Mouse (Mus musculus) forebrain, embryonic 16.5 days (tissue): Measurements from ENCODE around the gene Adarb2. TPM values are rescaled to one million over a fixed set of nuclear protein-coding genes. Genes with fewer than 3 reads are reported as not detected.
A peak's percentile ranks its signal among the peaks of the same experiment; 100 is the strongest.
"Not testable (repeated sequence)": the region's sequence is repeated elsewhere in the genome, so short reads cannot be mapped to it uniquely, and the experiment has no call there.

Experiments used
- ATAC-seq: fragments of 200-750 bp; cut with Nextera tagmentation; 2 replicates; pipeline ENCODE4 v1.8.0; 2017; ENCODE audit warnings: mild to moderate bottlenecking, moderate library complexity
- H3K27ac ChIP-seq: fragments of 300-500 bp; sonication (generic); 2 replicates; pipeline ENCODE4 v1.5.1; 2014; ENCODE audit warnings: low read length, control low read depth
- H3K27me3 ChIP-seq: fragments of 300-500 bp; sonication (generic); replicated peaks from 2 replicates; pipeline ENCODE4 v1.6.1; 2014; ENCODE audit warnings: low read length; ENCODE audit not compliant: control insufficient read depth, insufficient read depth
- H3K36me3 ChIP-seq: fragments of 300-500 bp; sonication (generic); 2 replicates; pipeline ENCODE4 v1.6.1; 2014; ENCODE audit not compliant: control insufficient read depth, insufficient read depth
- H3K4me1 ChIP-seq: fragments of 300-500 bp; sonication (generic); replicated peaks from 2 replicates; pipeline ENCODE4 v1.6.1; 2014; ENCODE audit warnings: low read length; ENCODE audit not compliant: control insufficient read depth, insufficient read depth
- H3K4me2 ChIP-seq: fragments of 300-500 bp; sonication (generic); 2 replicates; pipeline ENCODE4 v1.6.1; 2014; ENCODE audit warnings: mild to moderate bottlenecking, low read length, control low read depth
- H3K4me3 ChIP-seq: fragments of 300-500 bp; sonication (generic); replicated peaks from 2 replicates; pipeline ENCODE4 v1.5.1; 2014; ENCODE audit warnings: mild to moderate bottlenecking, low read length, control low read depth
- H3K9ac ChIP-seq: fragments of 300-500 bp; sonication (generic); replicated peaks from 2 replicates; pipeline ENCODE4 v1.6.1; 2014; ENCODE audit warnings: low read depth, low read length, control low read depth
- H3K9me3 ChIP-seq: fragments of 300-500 bp; sonication (generic); 2 replicates; pipeline ENCODE4 v1.6.1; 2016; ENCODE audit warnings: low read length; ENCODE audit not compliant: control insufficient read depth
- WGBS: fragments of 180-500 bp; shearing (Covaris S2); extraction: QIAGEN DNeasy Blood & Tissue Kit; methylation state at CpG from one replicate; pipeline ENCODE4 v1.1.7; 2014; 5-methylcytosine and 5-hydroxymethylcytosine counted together
- polyA plus RNA-seq: library from polyadenylated mRNA; unstranded; fragments of >200 nt; fragmentation: Nextera tagmentation; extraction: Ambion mirVana; gene quantifications from 2 replicates; pipeline ENCODE4 v1.2.1, GENCODE M21; 2015

The Adarb2 gene
- polyA plus RNA-seq, 1 experiment from 2014 or later: 30.0 TPM

- Histone ChIP-seq H3K27ac (no peak overlapping the region), H3K4me1 (no peaks in the 10 kb centered on the region), H3K9me3 (no peaks in the 10 kb centered on the region), H3K9ac (no peak overlapping the region), H3K4me3 (no peak overlapping the region), H3K4me2 (no peak overlapping the region), H3K36me3 (no peaks in the 10 kb centered on the region), H3K27me3 (no peaks in the 10 kb centered on the region)
- WGBS: 86% methylated on average over 2 of the region's 2 CpGs
- no peak for ATAC-seq
Measured at GRCm38 (mm10) chr13:8605645-8606044, 403.0 kb downstream of the Adarb2 start.

GRCm38 (mm10) chr13:8608040-8608439, 405.4 kb downstream of the Adarb2 start:
- Histone ChIP-seq H3K27ac (no peak overlapping the region), H3K36me3 (no peaks in the 10 kb centered on the region), H3K4me3 (no peak overlapping the region), H3K4me1 (peaks cover 2% of the 10 kb centered on the region; the same call in 1 of the 2 replicates), H3K9ac (no peak overlapping the region), H3K27me3 (no peaks in the 10 kb centered on the region), H3K9me3 (no peaks in the 10 kb centered on the region), H3K4me2 (no peak overlapping the region)
- 80% methylated on average over 12 of the region's 12 CpGs for WGBS
- peak; percentile 15; the same call in 1 of the 2 replicates for ATAC-seq

- H3K4me1 ChIP-seq, H3K4me2 ChIP-seq, H3K4me3 ChIP-seq, H3K27ac ChIP-seq, H3K9ac ChIP-seq, H3K36me3 ChIP-seq, H3K27me3 ChIP-seq, ATAC-seq, H3K9me3 ChIP-seq: not testable (repeated sequence)
- 93% methylated on average over 6 of the region's 6 CpGs for WGBS
Measured at GRCm38 (mm10) chr13:8608918-8609317, 406.3 kb downstream of the Adarb2 start.

GRCm38 (mm10) chr13:8610956-8611355, 408.3 kb downstream of the Adarb2 start:
- Histone ChIP-seq H3K9ac (no peak overlapping the region), H3K36me3 (no peaks in the 10 kb centered on the region), H3K9me3 (no peaks in the 10 kb centered on the region), H3K4me2 (no peak overlapping the region), H3K27ac (no peak overlapping the region), H3K4me3 (no peak overlapping the region), H3K4me1 (peaks cover 2% of the 10 kb centered on the region; the same call in 1 of the 2 replicates), H3K27me3 (no peaks in the 10 kb centered on the region)
- no peak for ATAC-seq
- 56% methylated on average over 8 of the region's 8 CpGs for WGBS

GRCm38 (mm10) chr13:8612618-8613391, 410.1 kb downstream of the Adarb2 start:
- no peaks in the 10 kb centered on the region for H3K36me3 ChIP-seq
- WGBS: 70% methylated on average over 14 of the region's 14 CpGs
- H3K9ac ChIP-seq: no peak overlapping the region
- no peak overlapping the region for H3K4me2 ChIP-seq
- no peaks in the 10 kb centered on the region for H3K27me3 ChIP-seq
- no peak overlapping the region for H3K27ac ChIP-seq
- ATAC-seq: peak; percentile 59; the same call in 1 of the 2 replicates
- peaks cover 2% of the 10 kb centered on the region; the same call in 1 of the 2 replicates for H3K4me1 ChIP-seq
- no peaks in the 10 kb centered on the region for H3K9me3 ChIP-seq
- no peak overlapping the region for H3K4me3 ChIP-seq

GRCm38 (mm10) chr13:8616685-8617084, 414.0 kb downstream of the Adarb2 start:
- 97% methylated on average over 1 of the region's 1 CpGs for WGBS
- Histone ChIP-seq H3K4me3 (no peak overlapping the region), H3K27ac (no peak overlapping the region), H3K9me3 (no peaks in the 10 kb centered on the region), H3K36me3 (no peaks in the 10 kb centered on the region), H3K4me2 (no peak overlapping the region), H3K9ac (no peak overlapping the region), H3K27me3 (no peaks in the 10 kb centered on the region), H3K4me1 (no peaks in the 10 kb centered on the region)
- ATAC-seq: no peak

GRCm38 (mm10) chr13:8622263-8622662, 419.6 kb downstream of the Adarb2 start:
- H3K27me3 ChIP-seq: no peaks in the 10 kb centered on the region
- H3K27ac ChIP-seq: no peak overlapping the region
- no peak for ATAC-seq
- H3K4me2 ChIP-seq: no peak overlapping the region
- H3K4me3 ChIP-seq: no peak overlapping the region
- H3K36me3 ChIP-seq: no peaks in the 10 kb centered on the region
- no peaks in the 10 kb centered on the region for H3K9me3 ChIP-seq
- no peak overlapping the region for H3K9ac ChIP-seq
- no peaks in the 10 kb centered on the region for H3K4me1 ChIP-seq
- 81% methylated on average over 2 of the region's 2 CpGs for WGBS

GRCm38 (mm10) chr13:8629565-8629964, 426.9 kb downstream of the Adarb2 start:
- no peaks in the 10 kb centered on the region for H3K36me3 ChIP-seq
- WGBS: 79% methylated on average over 6 of the region's 6 CpGs
- ATAC-seq: no peak
- H3K4me3 ChIP-seq: no peak overlapping the region
- H3K4me1 ChIP-seq: no peaks in the 10 kb centered on the region
- no peak overlapping the region for H3K27ac ChIP-seq
- no peak overlapping the region for H3K4me2 ChIP-seq
- no peaks in the 10 kb centered on the region for H3K9me3 ChIP-seq
- no peak overlapping the region for H3K9ac ChIP-seq
- H3K27me3 ChIP-seq: no peaks in the 10 kb centered on the region

- H3K4me1 ChIP-seq: no peaks in the 10 kb centered on the region
- H3K27ac ChIP-seq: no peak overlapping the region
- no peaks in the 10 kb centered on the region for H3K9me3 ChIP-seq
- no peak for ATAC-seq
- H3K9ac ChIP-seq: no peak overlapping the region
- WGBS: 86% methylated on average over 1 of the region's 1 CpGs
- no peak overlapping the region for H3K4me2 ChIP-seq
- H3K36me3 ChIP-seq: no peaks in the 10 kb centered on the region
- no peak overlapping the region for H3K4me3 ChIP-seq
- H3K27me3 ChIP-seq: no peaks in the 10 kb centered on the region
Measured at GRCm38 (mm10) chr13:8631618-8632017, 429.0 kb downstream of the Adarb2 start.
